Mouse (Mus musculus): ENCODE measurements around the gene Tenm2.

GRCm38 (mm10) chr11:35974632-35975450, 1260.9 kb downstream of the Tenm2 start:
- TF ChIP-seq CTCF (IDR thresholded peaks at IDR 0.05) (no peak), EP300 (IDR thresholded peaks at IDR 0.05) (no peak)

Measured in lung, postnatal 0 days (tissue).